Mouse (Mus musculus) c-Kit-positive CD71-negative TER-119-negative erythroid progenitor cells, embryonic 14.5 days (primary cell): ENCODE measurements around the gene Phactr2.

Experiments used
- DNase-seq: peaks from one replicate; pipeline ENCODE4 v3.0.0-alpha.2; 2013; ENCODE audit warnings: low read depth

Phactr2 gene

DNA sequence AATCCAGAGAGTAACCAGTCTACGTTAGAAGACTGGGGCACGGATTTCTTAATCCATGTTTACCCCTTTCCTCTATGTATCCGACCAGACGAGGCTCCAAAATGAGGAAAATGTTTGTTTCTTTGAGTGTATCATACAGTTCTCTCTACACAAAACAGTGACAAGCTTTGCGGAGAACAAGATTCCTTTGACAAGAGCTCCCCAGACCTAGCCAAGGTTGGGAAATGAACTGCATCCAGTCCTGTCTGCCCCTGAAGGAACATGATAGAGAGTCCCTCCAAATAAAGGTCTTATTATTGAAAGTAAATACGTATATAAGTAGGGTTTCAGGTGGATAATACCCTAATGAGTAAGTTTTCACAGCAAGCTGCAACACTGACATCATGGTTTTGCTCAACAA, 199.1 kb downstream of the Phactr2 start:
- no peak for DNase-seq

DNA sequence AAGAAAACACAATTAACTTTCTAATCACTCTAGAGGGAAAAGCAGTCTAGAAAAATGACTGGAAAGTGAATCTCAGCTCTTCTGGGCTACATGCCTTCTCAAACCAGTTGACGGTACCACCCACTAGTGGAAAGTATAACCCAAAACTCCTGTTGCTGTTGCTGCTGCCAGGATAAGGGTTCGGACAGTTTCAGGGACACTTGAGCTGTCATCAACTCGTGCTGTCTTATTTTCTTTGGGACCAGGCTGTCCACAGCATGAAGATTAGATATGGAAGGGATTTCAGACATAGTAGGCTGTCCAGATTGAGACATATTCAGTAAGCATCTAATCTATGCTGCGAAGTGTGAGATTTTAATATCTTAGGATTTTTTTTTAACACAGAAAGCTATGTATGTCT, 199.5 kb downstream of the Phactr2 start:
- DNase-seq: no peak

DNA sequence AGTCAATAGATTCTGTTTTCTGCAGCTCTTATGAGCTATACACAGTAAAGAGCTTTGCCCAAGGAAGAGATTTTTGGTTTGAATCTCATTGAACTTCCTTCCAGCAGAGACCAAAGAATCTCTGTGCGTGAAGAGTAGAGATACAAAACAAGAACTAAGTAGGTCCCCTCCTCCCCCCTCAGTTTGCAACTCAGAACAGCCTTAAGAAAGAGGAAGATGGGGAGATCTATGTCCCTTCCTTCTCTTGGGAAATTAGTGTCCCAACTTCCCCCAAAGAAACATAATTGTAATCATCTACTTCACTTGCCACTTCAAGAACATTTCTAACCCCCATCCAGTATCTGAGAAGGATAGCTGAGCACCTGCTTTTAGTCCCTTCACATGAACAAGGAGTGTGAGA, 200.5 kb downstream of the Phactr2 start:
- peak; percentile 16 for DNase-seq

DNA sequence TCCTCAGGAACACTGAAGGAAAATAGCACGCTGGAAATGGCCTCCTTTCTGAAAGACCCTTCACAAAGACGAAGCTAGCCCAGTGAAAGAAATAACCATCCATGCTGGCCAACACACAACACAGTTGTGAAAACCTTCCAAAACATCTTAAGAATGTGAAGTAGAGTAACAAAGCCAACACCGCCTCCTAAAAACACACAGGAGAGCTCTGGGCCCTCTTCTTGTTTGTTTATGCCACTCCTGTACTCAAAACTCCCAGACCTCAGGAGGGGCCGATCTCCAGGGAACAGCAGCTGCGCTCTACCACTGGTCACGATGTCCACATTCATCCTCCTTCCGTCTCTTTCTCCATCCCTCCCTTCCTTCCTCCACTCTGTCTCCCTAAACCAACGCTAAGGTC, 202.5 kb downstream of the Phactr2 start:
- DNase-seq: no peak

DNA sequence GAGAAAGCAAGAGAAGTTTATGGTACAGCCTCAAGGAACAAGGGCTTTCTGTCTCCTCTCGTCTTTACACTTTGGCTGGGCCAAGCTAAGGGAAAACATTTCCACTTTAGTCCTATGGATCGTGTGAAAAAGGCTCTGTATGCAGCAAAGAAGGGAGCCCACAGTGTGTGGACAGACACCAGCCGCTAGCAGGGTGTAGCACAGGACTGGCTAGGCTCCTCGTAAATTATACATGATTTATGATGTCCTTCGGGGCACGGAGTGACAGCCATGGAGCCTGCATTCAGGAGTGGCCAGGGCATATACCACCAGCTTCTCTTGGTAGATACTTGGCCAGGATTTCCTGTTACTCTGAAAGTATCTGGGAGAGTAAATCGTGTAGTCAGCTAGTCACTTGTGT, 203.1 kb downstream of the Phactr2 start:
- DNase-seq: no peak

DNA sequence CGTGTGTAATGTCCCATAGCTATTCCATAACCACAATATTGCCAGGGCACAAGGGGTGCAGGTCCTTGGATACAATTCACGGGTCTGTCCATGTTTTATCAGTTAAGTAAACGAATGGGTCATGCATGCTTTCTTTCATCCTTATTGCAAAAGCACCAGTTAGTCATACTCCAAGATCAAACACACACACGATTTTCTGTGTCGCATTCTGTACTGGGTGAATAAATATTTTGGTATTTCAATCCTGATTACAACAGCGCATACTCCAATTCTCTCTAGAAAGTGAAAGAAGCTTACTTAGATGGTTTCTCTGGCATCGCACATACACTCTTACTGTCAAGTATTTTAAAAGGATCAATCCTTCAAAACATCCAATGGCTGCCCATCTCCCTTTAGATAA, 203.9 kb downstream of the Phactr2 start:
- DNase-seq: no peak

DNA sequence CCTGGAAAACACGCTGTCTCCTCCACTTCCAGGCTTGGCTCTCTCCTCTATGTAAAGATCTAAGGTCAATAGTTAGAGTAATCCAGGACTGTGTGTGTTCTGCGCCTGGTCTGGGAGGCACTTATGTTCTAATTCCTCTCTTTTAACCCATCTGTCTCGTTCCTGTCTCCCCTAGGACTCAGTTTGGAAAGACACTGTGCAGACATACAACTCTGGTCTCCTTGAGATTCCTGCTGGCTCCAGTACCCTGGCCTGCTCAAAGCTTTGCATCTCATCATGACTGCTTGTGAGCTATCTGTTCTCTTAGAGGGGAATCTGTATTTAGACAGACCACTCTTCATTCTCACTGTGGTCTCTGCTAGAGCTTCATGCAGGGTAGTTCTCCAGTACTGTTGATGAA, 215.0 kb downstream of the Phactr2 start:
- DNase-seq: no peak

DNA sequence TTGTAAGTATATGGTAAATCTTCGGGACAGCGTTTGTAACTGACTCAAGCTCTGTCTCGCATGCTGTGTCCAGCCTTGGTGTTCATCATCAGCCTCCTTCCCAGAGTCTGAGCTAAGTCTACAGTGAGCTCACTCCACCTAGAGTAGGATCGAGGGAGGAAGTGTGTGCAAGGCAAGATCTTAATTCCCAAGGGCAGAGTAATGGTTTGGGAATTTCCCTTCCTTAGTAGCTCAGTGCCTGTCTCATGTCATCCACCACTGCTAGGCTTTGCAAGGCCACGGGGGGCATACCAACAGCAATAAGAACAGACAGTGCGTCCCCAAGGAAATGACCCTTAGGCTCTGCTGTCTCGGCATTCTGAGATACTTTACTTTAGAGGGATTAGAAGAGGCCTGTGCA, 218.0 kb downstream of the Phactr2 start:
- no peak for DNase-seq

DNA sequence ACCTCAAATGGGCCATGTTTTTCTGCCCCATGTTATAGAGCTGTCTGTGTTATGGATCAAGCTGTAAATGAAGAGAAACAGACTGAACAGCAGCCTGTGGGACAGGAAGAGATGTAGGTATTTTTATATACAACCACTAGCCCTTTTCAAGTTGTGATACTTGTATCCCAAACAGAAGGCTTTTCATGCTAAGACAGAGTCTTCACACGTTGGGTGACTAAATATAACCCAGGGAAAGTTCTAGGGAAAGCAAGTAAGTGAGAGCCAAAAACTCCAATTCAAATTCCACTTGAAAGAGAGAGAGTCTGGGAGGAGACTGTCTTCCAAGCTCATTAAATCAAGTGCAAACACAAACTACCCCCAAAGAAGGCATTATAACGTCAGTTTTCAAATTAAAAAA, 223.9 kb downstream of the Phactr2 start:
- no peak for DNase-seq

DNA sequence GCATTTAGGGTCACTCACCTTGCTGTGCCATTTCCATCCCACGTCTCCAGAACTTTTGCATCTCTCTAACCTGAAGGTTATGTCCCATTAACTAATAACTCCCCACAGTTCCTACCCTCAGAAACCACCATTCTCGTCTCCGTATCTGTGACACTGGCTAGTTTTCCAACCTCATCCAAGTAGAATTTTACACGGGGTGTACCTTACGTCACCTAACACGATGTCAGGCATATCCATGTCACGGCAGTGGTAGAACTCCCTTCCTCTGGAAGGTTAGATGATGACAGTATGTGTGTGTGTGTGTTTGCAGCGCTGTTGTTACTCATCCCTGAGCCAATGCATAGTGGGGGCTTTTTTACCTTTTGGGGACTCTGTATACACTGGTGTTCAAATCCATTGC, 225.1 kb downstream of the Phactr2 start:
- no peak for DNase-seq

DNA sequence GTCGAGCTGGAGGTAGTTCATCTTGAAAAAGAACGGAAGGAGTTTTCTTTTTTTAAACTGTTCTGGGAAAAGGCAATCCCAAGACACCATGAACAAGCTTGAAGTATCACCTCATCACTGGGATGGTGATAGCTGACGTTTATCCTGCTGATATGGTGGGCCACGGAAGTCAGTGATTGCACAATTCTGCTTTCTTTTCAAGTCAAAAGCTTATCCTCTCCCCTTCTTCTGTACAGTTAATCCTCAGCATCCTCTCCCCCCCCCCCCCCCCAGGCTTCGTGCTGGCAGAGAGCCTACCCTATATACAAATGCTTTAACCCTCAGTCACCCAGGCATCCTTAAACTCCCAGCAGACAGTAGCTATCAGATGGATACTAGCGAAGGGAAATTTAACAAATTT, 228.5 kb downstream of the Phactr2 start:
- DNase-seq: no peak

DNA sequence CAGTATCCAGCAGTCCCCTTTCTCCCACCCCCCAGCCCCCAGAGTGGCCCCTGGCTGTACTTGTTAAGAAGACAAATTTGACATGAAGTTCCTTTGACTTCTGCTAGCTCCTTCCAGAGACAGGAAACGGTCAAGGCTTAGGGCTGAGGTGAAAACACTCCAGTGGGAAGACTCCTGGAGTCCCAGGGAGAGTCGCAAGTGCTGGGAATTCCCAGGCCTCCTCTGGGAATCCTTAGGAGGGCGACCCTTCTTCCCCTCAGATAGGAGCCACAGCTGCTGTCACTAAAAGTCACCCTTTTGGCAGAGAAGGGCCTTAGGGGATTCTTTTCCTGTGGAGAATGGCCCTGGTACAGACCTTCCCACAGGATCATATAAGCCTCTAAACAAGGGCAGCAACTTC, 230.0 kb downstream of the Phactr2 start:
- DNase-seq: no peak

DNA sequence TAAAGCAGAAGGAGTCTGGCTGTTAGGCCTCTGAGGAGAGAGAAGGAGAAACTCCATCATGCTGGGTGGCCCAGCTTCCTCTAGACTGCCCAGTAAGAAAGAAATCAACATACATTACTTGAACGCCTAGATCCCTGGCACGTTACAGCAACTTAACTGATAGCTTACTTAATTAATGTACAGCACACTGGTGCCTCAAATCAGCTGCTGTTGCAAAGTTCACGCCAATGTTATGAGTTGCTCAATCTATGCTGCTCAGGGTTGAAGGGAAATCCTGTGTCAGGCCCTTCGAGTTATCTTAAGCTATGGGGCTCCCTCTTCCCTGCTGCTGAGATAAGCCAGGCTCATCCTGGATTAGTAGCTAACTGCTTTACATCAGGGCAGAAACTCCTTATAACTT, 233.8 kb downstream of the Phactr2 start:
- DNase-seq: no peak

DNA sequence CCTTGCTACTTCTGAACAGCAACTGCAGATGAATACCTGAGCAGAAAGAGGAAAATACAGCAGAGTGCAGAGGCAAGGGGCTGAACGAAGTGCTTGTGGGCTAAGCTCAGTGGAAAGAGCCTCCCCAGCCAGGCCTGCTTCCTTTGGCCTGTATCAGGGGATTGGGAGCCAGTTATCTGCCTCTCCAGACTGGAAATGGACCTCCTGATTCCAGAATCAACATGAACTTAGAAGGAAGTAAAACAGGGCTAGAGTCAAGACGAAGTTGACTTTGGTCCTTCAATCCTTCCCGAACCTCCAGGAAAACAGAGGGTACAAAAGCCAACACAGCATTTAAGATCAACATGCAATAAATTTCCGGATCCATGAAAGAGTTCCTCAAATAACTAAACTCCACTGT, 236.0 kb downstream of the Phactr2 start:
- no peak for DNase-seq

DNA sequence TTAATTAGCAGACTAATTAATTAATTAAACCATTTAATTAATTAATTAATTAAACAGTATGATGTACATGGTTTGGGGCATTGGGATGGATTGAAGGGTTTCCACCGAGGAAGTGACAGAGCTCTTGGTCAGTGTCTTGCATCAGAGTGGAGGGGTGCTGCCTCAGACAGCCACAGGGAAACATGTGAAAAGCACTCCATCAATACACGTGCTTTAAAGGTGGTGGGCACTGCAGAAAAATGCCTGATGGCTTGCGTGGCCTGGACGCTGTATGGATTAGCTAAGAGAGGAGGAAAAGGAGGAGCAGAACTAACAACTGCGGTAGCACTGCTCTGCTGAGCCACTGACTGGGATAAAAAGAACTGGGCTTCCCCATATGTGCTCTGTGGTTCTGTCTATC, 237.3 kb downstream of the Phactr2 start:
- DNase-seq: no peak

DNA sequence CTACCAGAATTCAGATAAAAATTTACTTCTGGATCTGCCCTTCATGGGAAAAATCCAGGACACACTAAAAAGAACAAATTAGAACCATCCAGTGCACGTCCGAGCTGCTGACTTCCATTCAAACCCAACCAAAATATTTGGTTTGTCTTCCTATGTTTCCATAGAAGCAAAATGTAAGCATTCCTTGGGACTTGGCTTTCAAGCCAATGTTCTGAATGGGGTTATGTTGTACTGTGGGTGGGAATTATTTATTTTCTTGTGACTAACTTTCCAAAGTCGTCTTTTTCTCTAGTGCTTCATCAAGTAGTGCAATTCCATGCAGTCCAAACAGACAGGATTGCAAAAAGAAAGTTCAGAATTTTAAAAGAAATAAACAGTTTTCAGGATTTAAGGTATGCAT, 239.7 kb downstream of the Phactr2 start:
- no peak for DNase-seq

DNA sequence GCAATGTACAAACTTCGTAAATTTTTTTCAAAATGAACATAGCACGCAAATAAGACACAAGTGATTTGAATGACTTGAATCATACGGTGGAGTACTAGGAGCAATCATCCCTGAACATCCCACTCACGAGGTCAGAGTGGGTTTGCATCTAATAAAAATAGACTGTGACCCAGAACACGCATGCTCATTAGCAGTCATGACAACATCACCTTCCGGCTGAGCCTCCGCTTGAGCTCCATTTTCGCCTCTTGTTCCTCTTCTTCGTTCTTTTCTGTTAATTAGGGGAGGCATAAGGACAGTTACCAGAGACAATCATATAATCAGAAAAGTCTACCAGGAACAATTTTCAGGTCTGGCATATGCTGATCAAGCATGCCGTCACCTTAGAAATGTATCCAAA, 240.3 kb downstream of the Phactr2 start:
- DNase-seq: no peak

DNA sequence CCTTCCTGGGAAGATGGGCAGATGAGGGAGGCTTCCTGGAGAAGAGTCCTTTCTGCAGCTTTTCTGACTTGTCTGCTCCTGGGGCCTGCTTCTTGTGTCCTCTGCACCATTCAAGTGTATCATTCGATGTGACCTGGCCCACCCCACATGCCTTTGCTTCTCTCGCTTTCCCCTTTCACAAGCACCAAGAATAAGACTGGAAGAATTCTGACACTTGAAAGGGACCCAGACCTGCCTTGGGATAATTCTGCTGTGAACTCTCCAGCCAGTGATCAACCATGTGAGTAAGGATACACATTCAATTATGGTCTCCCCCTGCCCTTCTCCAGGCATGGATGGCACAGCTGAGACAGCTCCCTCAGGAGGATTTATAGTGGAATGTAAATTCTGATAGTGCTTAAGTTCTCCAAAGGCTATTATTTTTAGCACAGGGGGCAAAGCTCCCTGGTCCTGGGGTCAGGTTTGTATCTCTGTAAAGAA, 241.0 kb downstream of the Phactr2 start:
- no peak for DNase-seq

DNA sequence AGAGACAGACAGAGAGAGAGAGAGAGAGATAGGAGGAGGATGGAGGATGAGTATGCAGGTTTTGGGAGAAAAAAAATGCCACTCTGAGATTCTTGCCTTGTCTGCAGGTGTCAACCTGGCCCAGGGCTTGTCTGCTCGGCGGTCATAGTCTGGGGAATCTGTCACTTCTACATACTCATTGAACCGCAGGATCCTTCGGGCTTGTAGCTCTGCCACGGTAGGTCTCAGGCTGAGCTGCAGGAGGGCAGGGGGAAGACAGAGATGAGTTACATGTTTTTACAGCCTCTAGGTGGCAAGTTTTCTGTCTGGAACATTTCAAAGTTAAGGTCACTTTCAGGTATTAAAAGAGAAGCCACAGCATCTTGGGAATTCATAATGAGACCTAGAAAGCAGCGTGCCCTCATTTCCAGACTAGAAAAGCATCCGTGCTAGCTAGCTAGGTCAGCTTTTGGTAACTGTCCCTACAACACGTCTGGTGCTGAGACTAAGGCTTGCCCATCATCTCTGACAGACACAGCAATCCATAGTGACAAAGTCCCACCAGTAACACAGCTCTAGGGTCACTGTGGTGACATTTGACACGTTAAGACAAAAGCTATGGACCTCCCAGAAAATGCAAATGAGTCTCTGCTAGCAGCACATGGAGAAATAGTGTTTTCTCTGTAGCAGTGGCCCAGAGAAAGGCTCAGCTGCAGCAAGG, 241.6 kb downstream of the Phactr2 start:
- DNase-seq: no peak

DNA sequence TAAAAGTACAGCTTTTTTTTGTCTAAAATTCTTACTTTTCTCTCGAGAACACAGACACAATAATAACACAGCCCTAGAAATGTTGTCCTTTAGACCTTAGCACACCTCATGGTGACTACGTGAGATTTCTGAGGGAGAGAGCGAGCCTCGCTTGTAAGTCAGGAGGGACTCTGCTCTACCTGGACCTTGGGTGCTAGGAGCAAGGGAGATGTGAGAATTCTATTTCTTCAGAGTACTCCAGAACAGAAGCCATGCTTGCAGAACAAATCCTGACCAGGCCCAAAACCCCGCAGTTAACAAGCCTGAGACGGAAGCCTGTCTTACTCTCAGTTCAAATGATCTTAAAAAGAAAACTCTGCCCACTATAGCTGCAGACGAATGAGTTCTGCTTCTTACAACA, 243.5 kb downstream of the Phactr2 start:
- DNase-seq: no peak

DNA sequence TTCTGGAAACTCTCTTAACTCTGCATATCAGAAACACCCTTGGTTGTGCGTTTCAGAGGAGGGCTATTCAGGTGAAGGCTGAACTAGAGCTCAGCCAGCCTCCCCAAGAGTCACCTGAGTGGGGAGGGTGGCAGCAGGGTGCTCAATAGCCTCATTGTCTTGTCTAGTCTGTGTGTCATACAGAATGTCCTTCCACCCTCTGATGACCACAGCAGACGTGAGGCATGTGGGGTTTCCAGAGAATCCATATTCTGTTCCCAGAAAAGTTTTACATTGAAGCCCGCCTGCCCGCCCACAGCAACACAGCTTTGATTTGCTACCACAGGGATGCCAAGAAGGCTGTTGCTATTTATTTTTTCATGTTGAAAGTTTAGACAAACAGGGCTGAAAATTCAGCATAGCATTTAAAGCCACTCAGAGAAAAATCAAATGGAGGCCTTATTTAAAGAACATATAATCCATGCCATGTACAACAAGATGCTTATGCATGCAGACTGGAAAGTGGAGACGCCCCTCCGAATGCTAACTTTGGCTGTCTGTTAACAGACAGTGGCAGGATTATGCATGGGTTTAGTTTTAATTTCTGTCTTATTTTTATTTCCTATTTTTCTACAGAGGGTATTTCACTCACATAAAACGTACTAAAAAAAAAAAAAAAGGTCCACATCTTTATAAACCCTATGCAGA, 248.7 kb downstream of the Phactr2 start:
- no peak for DNase-seq

DNA sequence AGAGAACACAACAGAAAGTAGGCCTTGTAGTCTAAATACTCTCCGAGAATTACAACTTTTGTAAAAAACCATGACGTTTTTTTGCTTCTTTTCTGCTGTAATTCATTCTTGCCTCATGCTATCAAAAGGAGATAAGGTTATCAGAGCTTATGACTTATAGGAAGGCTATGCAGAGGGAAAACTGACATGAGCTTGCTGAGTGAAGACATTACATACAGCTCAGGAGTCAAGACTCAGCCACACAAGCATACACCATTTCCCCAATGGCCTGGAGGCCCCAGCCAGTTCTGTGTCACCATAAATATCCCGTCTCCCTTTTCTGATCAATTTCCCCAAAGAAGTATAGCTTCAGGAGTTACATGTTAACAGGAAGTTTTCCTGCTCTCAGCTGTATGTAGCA, 252.1 kb downstream of the Phactr2 start:
- DNase-seq: no peak

DNA sequence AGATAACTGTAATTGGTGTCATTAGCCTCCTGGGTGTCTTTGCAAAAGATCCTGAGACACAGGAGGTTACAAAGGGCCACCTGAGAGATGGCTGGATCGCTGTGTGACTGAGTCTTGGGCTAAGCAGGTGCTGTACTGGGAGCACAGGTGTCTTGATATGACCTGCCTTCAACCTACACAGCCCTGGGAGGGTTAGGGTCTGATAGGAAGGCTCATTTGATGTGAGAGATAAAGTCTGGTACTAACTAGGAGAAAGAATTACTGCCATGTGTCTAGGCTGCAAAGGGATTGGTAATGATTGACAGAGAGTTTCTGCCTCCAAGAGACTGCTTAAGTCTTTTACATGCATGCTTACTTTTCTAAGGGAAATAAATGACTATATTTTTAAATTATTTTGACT, 254.2 kb downstream of the Phactr2 start:
- DNase-seq: no peak

DNA sequence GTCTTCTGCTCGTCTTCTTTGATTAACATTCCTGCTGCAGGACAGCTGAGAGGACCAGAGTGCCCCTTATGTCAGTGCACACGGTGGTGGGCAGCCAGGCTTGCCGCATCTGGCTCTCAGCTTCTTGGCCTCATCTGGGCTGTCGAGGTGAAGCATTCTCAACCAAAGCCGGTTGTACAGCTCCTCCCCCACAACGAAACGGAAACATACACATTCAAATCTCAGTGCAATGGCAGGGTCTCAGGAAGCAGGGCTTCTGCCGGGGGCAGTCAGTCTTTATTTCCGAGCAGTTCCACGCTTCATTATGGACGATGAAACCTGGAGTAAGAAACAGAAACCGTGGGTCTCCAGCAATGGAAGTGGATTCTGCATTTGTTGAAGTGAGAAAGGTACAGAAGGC, 260.3 kb downstream of the Phactr2 start:
- DNase-seq: no peak
